Mouse (Mus musculus): ENCODE measurements around the gene Trnt1. TPM values are rescaled to one million over a fixed set of nuclear protein-coding genes. Genes with fewer than 3 reads are reported as not detected.

Gene Trnt1
- total RNA-seq, 2 experiments from 2014 or later: 54.1 to 55.2 TPM

- DNase-seq: no peak
Observed at GRCm38 (mm10) chr6:106787138-106787537, 18.2 kb downstream of the Trnt1 start.

GRCm38 (mm10) chr6:106791429-106791828, 22.5 kb downstream of the Trnt1 start:
- DNase-seq: no peak

- DNase-seq: no peak
Observed at GRCm38 (mm10) chr6:106792486-106792885, 23.6 kb downstream of the Trnt1 start.

GRCm38 (mm10) chr6:106793088-106793487, 24.2 kb downstream of the Trnt1 start:
- DNase-seq: no peak

- DNase-seq: no peak
Observed at GRCm38 (mm10) chr6:106793621-106794020, 24.7 kb downstream of the Trnt1 start.

GRCm38 (mm10) chr6:106794094-106794814, 25.3 kb downstream of the Trnt1 start:
- DNase-seq: no peak

- peak; percentile 88 to 91 for DNase-seq
Observed at GRCm38 (mm10) chr6:106799333-106800226, 30.7 kb downstream of the Trnt1 start, which contains the start of gene Crbn. Crbn (minus strand) TSS chr6:106800077.

- DNase-seq: no peak
Observed at GRCm38 (mm10) chr6:106800227-106800557, 31.3 kb downstream of the Trnt1 start.

- peak in 1 of 2 experiments; percentile 21 for DNase-seq
Observed at GRCm38 (mm10) chr6:106804904-106805303, 36.0 kb downstream of the Trnt1 start.

GRCm38 (mm10) chr6:106809161-106809560, 40.2 kb downstream of the Trnt1 start:
- DNase-seq: no peak

GRCm38 (mm10) chr6:106810686-106811085, 41.8 kb downstream of the Trnt1 start:
- no peak for DNase-seq

- DNase-seq: no peak
Observed at GRCm38 (mm10) chr6:106819246-106819645, 50.3 kb downstream of the Trnt1 start.

GRCm38 (mm10) chr6:106819906-106820305, 51.0 kb downstream of the Trnt1 start:
- DNase-seq: no peak

- no peak for DNase-seq
Observed at GRCm38 (mm10) chr6:106820566-106820965, 51.6 kb downstream of the Trnt1 start.

GRCm38 (mm10) chr6:106822329-106822728, 53.4 kb downstream of the Trnt1 start:
- peak in 1 of 2 experiments; percentile 14 for DNase-seq

Other genes with a start within 250 kb of the Trnt1 start
- not detected for gene Il5ra, start 20.1 kb upstream of the Trnt1 start, total RNA-seq (2021)
- gene Crbn, start 31.0 kb downstream of the Trnt1 start, total RNA-seq (2021): 100 to 1,000 TPM; 103 to 105 TPM

All from layer of hippocampus, postnatal 36 days (tissue).